Mouse (Mus musculus) left cerebral cortex, adult 2 months (tissue): ENCODE data around the gene Cux2. TPM values are rescaled to one million over a fixed set of nuclear protein-coding genes. Genes with fewer than 3 reads are reported as not detected.

Experiments
- DNase-seq, 2 experiments: peaks; one replicate each; pipeline ENCODE4 v3.0.0; 2021 to 2022; ENCODE audit warnings: low spot score in 2 of 2, mixed read lengths in 1 of 2; ENCODE audit errors: extremely low spot score in 1 of 2
- H3K27ac ChIP-seq: fragments of 200-600 bp; 2 replicates; pipeline ENCODE4 v1.8.1; 2022
- H3K4me3 ChIP-seq: fragments of 200-600 bp; 2 replicates; pipeline ENCODE4 v1.8.1; 2022
- CTCF ChIP-seq: fragments of 200-600 bp; IDR thresholded peaks from 2 replicates; pipeline ENCODE4 v1.8.1; 2022; ENCODE audit warnings: antibody characterized with exemption, mild to moderate bottlenecking, moderate library complexity
- intact Hi-C: fragments of 180-260 bp; cut with DNase I; formaldehyde crosslinking; loops from one replicate; pipeline ENCODE4 v1.15.1; 2025
- total RNA-seq, 2 experiments: library from RNA; stranded (reverse); gene quantifications; 2 replicates each; pipeline ENCODE4 v1.2.3; 2021

Cux2 gene
- total RNA-seq, 2 experiments from 2014 or later: 194 to 215 TPM

- intact Hi-C loops: loop anchor here (2.0 kb wide), 1 partner anchor 31 kb away; no protein-coding TSS in a partner anchor
- no peak for TF ChIP-seq CTCF
- H3K27ac ChIP-seq: peak overlapping the region; percentile 83
- no peak for DNase-seq
- no peak overlapping the region; the same call in 1 of the 2 replicates for H3K4me3 ChIP-seq
These were observed 124.0 kb downstream of the Cux2 start for GRCm38 (mm10) chr5:121925751-121926542.

GRCm38 (mm10) chr5:121925291-121925690 is 124.6 kb downstream of the Cux2 start:
- peak overlapping the region; percentile 83 for H3K27ac ChIP-seq
- intact Hi-C loops: loop anchor here (2.0 kb wide), 1 partner anchor 30 kb away; no protein-coding TSS in a partner anchor
- H3K4me3 ChIP-seq: no peak overlapping the region; the same call in 1 of the 2 replicates
- DNase-seq: peak in 1 of 2 experiments; percentile 62
- TF ChIP-seq CTCF: no peak

GRCm38 (mm10) chr5:121924423-121924822 is 125.5 kb downstream of the Cux2 start:
- no peak for DNase-seq
- no peak for TF ChIP-seq CTCF
- Histone ChIP-seq H3K4me3 (no peak overlapping the region), H3K27ac (peak overlapping the region; percentile 85; the same call in 1 of the 2 replicates)
- intact Hi-C loops: loop anchor here (2.0 kb wide), 1 partner anchor 30 kb away; no protein-coding TSS in a partner anchor

GRCm38 (mm10) chr5:121922942-121923826 is 126.7 kb downstream of the Cux2 start:
- peak in 1 of 2 experiments; percentile 43 for DNase-seq
- Histone ChIP-seq H3K4me3 (no peak overlapping the region), H3K27ac (peak overlapping the region; percentile 85)
- intact Hi-C loops: no loop called here
- TF ChIP-seq CTCF: no peak

- no peak overlapping the region for H3K27ac ChIP-seq
- H3K4me3 ChIP-seq: no peak overlapping the region
- intact Hi-C loops: no loop called here
- no peak for TF ChIP-seq CTCF
- DNase-seq: no peak
These were observed 130.7 kb downstream of the Cux2 start for GRCm38 (mm10) chr5:121919216-121919615.

- peak overlapping the region; percentile 67 for H3K27ac ChIP-seq
- no peak overlapping the region for H3K4me3 ChIP-seq
- DNase-seq: peak in 1 of 2 experiments; percentile 50
- no peak for TF ChIP-seq CTCF
- intact Hi-C loops: no loop called here
These were observed 133.1 kb downstream of the Cux2 start for GRCm38 (mm10) chr5:121916813-121917212.

GRCm38 (mm10) chr5:121913999-121914398 is 135.9 kb downstream of the Cux2 start:
- intact Hi-C loops: no loop called here
- Histone ChIP-seq H3K4me3 (no peak overlapping the region), H3K27ac (no peak overlapping the region)
- TF ChIP-seq CTCF: no peak
- DNase-seq: no peak

GRCm38 (mm10) chr5:121909226-121909985 is 140.5 kb downstream of the Cux2 start:
- H3K27ac ChIP-seq: peak overlapping the region; percentile 60
- no peak for TF ChIP-seq CTCF
- DNase-seq: peak in 1 of 2 experiments; percentile 41
- no peak overlapping the region for H3K4me3 ChIP-seq
- intact Hi-C loops: no loop called here

- H3K27ac ChIP-seq: no peak overlapping the region
- H3K4me3 ChIP-seq: no peak overlapping the region
- intact Hi-C loops: no loop called here
- DNase-seq: no peak
- TF ChIP-seq CTCF: no peak
These were observed 144.2 kb downstream of the Cux2 start for GRCm38 (mm10) chr5:121905671-121906070.

GRCm38 (mm10) chr5:121904799-121905198 is 145.1 kb downstream of the Cux2 start:
- DNase-seq: no peak
- Histone ChIP-seq H3K4me3 (no peak overlapping the region), H3K27ac (peak overlapping the region; percentile 40)
- no peak for TF ChIP-seq CTCF
- intact Hi-C loops: no loop called here
